Mouse (Mus musculus) ES-E14 (cell line): Measurements from ENCODE around the gene Defb41. TPM values are rescaled to one million over a fixed set of nuclear protein-coding genes. Genes with fewer than 3 reads are reported as not detected.
A peak's percentile ranks its signal among the peaks of the same experiment; 100 is the strongest.

Experiments used
- DNase-seq: peaks from one replicate; pipeline ENCODE4 v3.0.0-alpha.2; 2013; ENCODE audit warnings: low read depth, low spot score
- H3K27ac ChIP-seq: 2 replicates; pipeline ENCODE4 v1.5.1; 2012; ENCODE audit warnings: low read depth, mild to moderate bottlenecking, low read length, moderate library complexity, mixed read lengths; ENCODE audit not compliant: poor library complexity, insufficient read depth, severe bottlenecking
- H3K36me3 ChIP-seq: 2 replicates; pipeline ENCODE4 v1.6.1; 2012; ENCODE audit warnings: mild to moderate bottlenecking, low read length, moderate library complexity, mixed read lengths; ENCODE audit not compliant: control insufficient read depth, poor library complexity, insufficient read depth, severe bottlenecking
- H3K4me1 ChIP-seq, 2 experiments: fragments of 150-350 bp in 1 of 2; sonication (generic) in 1 of 2; 2 replicates each; pipeline ENCODE4 v1.6.1; 2012; ENCODE audit warnings: low read length in 2 of 2, mild to moderate bottlenecking in 1 of 2, mixed read lengths in 1 of 2; ENCODE audit not compliant: control insufficient read depth in 2 of 2, insufficient read depth in 2 of 2, poor library complexity in 1 of 2
- H3K4me3 ChIP-seq, 2 experiments: fragments of 150-350 bp in 1 of 2; sonication (generic) in 1 of 2; 2 replicates each; pipeline ENCODE4 v1.5.1; 2012; ENCODE audit warnings: low read length in 2 of 2, low read depth in 1 of 2, mild to moderate bottlenecking in 1 of 2, mixed read lengths in 1 of 2; ENCODE audit not compliant: insufficient read depth in 1 of 2, poor library complexity in 1 of 2, severe bottlenecking in 1 of 2
- H3K9ac ChIP-seq: 2 replicates; pipeline ENCODE4 v1.6.1; 2012; ENCODE audit warnings: low read depth, mild to moderate bottlenecking, low read length, mixed read lengths; ENCODE audit not compliant: poor library complexity, insufficient read depth, severe bottlenecking
- H3K9me3 ChIP-seq: fragments of 150-350 bp; sonication (generic); 2 replicates; pipeline ENCODE4 v1.6.1; 2012; ENCODE audit warnings: low read depth, mild to moderate bottlenecking, low read length; ENCODE audit not compliant: control insufficient read depth, insufficient read depth
- CHD2 ChIP-seq: IDR thresholded peaks from 2 replicates; pipeline ENCODE4 v1.6.1; 2014; ENCODE audit warnings: mild to moderate bottlenecking, low read depth, low read length, inconsistent platforms
- HCFC1 ChIP-seq: IDR thresholded peaks from 2 replicates; pipeline ENCODE4 v1.6.1; 2012; ENCODE audit warnings: low read length, inconsistent platforms, borderline replicate concordance; ENCODE audit not compliant: insufficient read depth
- MAFK ChIP-seq: IDR thresholded peaks from 2 replicates; pipeline ENCODE4 v1.6.1; 2014; ENCODE audit warnings: mild to moderate bottlenecking, low read depth, low read length, inconsistent platforms; ENCODE audit not compliant: insufficient read depth
- ZC3H11A ChIP-seq: IDR thresholded peaks from 2 replicates; pipeline ENCODE4 v1.6.1; 2012; ENCODE audit warnings: low read depth, mild to moderate bottlenecking, inconsistent platforms, low read length, borderline replicate concordance
- ZNF384 ChIP-seq: IDR thresholded peaks from 2 replicates; pipeline ENCODE4 v1.6.1; 2012; ENCODE audit warnings: low read depth, low read length, inconsistent platforms
- in situ Hi-C, 2 experiments: fragments of 600-800 bp; cut with MboI; formaldehyde crosslinking; loops; one replicate each; pipeline ENCODE4 v1.15.1; 2025; ENCODE audit warnings: low sequenced_read_pairs in 2 of 2, inconsistent platforms in 1 of 2; ENCODE audit not compliant: unreplicated experiment in 2 of 2
- total RNA-seq: library from RNA; depleted of rRNA; stranded (reverse); fragments of 300-350 nt; gene quantifications from 2 replicates; pipeline ENCODE4 v1.2.3, GENCODE M21; 2012; rRNA removed

Gene Defb41
- not detected in 2 replicates for total RNA-seq

DNA sequence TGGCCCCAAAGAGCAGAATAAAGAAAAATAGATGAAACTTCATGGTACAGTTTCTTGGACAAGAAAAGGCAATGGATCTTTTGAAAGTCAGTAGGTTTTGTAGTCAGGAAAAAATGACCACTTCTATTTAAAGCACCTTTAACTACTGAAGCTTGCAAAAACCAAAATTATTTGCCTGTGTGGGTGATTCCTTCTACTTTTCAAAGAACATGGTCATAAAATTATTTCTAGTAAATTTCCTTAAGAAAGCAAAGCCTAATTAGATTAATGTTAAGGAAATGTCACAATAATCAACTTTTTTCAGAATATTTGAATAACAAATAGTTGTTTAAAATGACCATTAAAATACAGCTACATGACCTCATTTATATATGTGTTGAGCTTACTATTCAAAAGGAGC lies at the start of gene Defb41:
TSS of gene Defb41 (minus strand) at position 101 of the 400 bp plus-strand sequence.
- no peak for TF ChIP-seq MAFK
- no peak for TF ChIP-seq CHD2
- no peak for TF ChIP-seq HCFC1
- no peak for TF ChIP-seq ZNF384
- no peak for TF ChIP-seq ZC3H11A
- in situ Hi-C loops, result no loop called here
- H3K27ac ChIP-seq, result no peak within 1 kb of the TSS
- no peak within 1 kb of the TSS for H3K9ac ChIP-seq
- no peaks in the 10 kb centered on the region for H3K9me3 ChIP-seq
- H3K36me3 ChIP-seq, result no peaks in the 10 kb centered on the region
- no peak for DNase-seq
- peaks cover 0 to 7% of the 10 kb centered on the region in 2 experiments; a peak in 2 of 4 replicates for H3K4me1 ChIP-seq
- no peak within 1 kb of the TSS for H3K4me3 ChIP-seq

GRCm38 (mm10) chr1:18308474-18308829 lies 43.5 kb upstream of the Defb41 start:
- no peak for DNase-seq
- H3K27ac ChIP-seq, result no peak overlapping the region
- in situ Hi-C loops, result no loop called here
- H3K9me3 ChIP-seq, result no peaks in the 10 kb centered on the region
- no peaks in the 10 kb centered on the region for H3K36me3 ChIP-seq
- no peak overlapping the region for H3K9ac ChIP-seq
- TF ChIP-seq CHD2 (no peak), HCFC1 (no peak), ZC3H11A (no peak), MAFK (no peak), ZNF384 (no peak)
- no peaks in the 10 kb centered on the region for H3K4me1 ChIP-seq
- no peak overlapping the region for H3K4me3 ChIP-seq

- in situ Hi-C loops, result no loop called here
- Histone ChIP-seq H3K4me3 (no peak overlapping the region), H3K9me3 (no peaks in the 10 kb centered on the region), H3K4me1 (no peaks in the 10 kb centered on the region), H3K9ac (no peak overlapping the region), H3K36me3 (no peaks in the 10 kb centered on the region), H3K27ac (no peak overlapping the region)
- DNase-seq, result no peak
- TF ChIP-seq ZC3H11A (no peak), HCFC1 (no peak), MAFK (no peak), ZNF384 (no peak), CHD2 (no peak)
Observed at GRCm38 (mm10) chr1:18307545-18308473, 42.9 kb upstream of the Defb41 start.

DNA sequence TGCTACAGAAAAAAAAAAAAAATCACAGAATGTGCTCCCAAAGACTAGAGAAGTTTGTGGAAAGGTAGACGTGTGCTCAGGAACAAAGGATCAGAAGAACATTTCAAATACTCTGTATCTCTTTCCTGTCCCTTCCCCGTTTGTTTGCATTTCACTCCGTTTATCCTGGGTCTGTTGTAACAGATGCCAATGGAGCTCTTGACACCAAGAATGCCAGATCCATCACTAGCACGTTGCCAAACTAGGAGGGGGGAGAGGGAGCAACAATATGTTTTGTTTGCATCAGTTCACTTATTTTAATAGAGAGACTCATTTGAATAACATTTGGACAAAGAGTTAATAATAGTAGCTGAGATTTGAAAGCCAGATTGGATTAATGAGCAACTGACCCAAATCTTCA lies 27.6 kb upstream of the Defb41 start:
- no peak overlapping the region for H3K4me3 ChIP-seq
- no peaks in the 10 kb centered on the region for H3K36me3 ChIP-seq
- no peak overlapping the region for H3K27ac ChIP-seq
- H3K9ac ChIP-seq, result no peak overlapping the region
- no peaks in the 10 kb centered on the region for H3K4me1 ChIP-seq
- DNase-seq, result no peak
- in situ Hi-C loops, result no loop called here
- no peak for TF ChIP-seq HCFC1
- TF ChIP-seq MAFK, result no peak
- no peak for TF ChIP-seq CHD2
- TF ChIP-seq ZC3H11A, result no peak
- no peak for TF ChIP-seq ZNF384
- H3K9me3 ChIP-seq, result no peaks in the 10 kb centered on the region

DNA sequence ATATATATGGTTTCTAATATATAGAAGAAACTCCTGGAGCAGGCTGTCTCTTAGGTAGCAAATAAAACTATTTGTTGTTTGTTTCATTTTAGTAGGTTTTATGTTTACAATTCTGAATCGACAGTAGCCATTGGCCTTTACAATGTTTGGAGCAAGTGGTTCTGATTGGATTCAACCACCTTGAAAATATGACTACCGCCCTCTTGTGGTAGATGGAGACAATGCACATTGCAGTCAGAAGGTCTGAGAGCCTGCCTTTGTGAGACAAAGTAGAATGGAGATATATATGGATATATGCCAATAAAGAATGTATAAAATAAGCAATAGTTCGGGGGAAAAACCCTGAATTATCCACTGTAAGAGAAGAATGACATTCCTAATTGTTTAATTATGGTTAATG lies 23.9 kb upstream of the Defb41 start:
- DNase-seq, result peak; percentile 45
- no peaks in the 10 kb centered on the region for H3K36me3 ChIP-seq
- H3K9me3 ChIP-seq, result no peaks in the 10 kb centered on the region
- in situ Hi-C loops, result no loop called here
- H3K27ac ChIP-seq, result no peak overlapping the region
- H3K4me1 ChIP-seq, result peaks cover 0 to 2% of the 10 kb centered on the region in 2 experiments; a peak in 1 of 4 replicates
- no peak for TF ChIP-seq CHD2
- TF ChIP-seq ZC3H11A, result no peak
- TF ChIP-seq MAFK, result no peak
- no peak for TF ChIP-seq HCFC1
- no peak for TF ChIP-seq ZNF384
- H3K9ac ChIP-seq, result no peak overlapping the region
- H3K4me3 ChIP-seq, result no peak overlapping the region
